Mouse (Mus musculus) liver, embryonic 13.5 days (tissue): ENCODE data around the gene Ppfia4. TPM values are rescaled to one million over a fixed set of nuclear protein-coding genes. Genes with fewer than 3 reads are reported as not detected.
"Not testable (repeated sequence)": the region's sequence is repeated elsewhere in the genome, so short reads cannot be mapped to it uniquely, and the experiment has no call there.

ENCODE experiments used
- ATAC-seq: fragments of 200-750 bp; cut with Nextera tagmentation; 2 replicates; pipeline ENCODE4 v1.8.0; 2017; ENCODE audit warnings: low read depth, mild to moderate bottlenecking, moderate number of reproducible peaks, moderate library complexity
- DNase-seq: peaks from one replicate; pipeline ENCODE4 v3.0.0; 2022
- H3K27ac ChIP-seq: fragments of 300-500 bp; sonication (generic); 2 replicates; pipeline ENCODE4 v1.5.1; 2015; ENCODE audit warnings: moderate library complexity, mild to moderate bottlenecking, inconsistent platforms
- H3K27me3 ChIP-seq: fragments of 300-500 bp; sonication (generic); 2 replicates; pipeline ENCODE4 v1.6.1; 2015; ENCODE audit warnings: mild to moderate bottlenecking, inconsistent platforms
- H3K36me3 ChIP-seq: fragments of 300-500 bp; sonication (generic); 2 replicates; pipeline ENCODE4 v1.6.1; 2015; ENCODE audit warnings: mild to moderate bottlenecking, inconsistent platforms
- H3K4me1 ChIP-seq: fragments of 300-500 bp; sonication (generic); replicated peaks from 2 replicates; pipeline ENCODE4 v1.6.1; 2015; ENCODE audit warnings: inconsistent platforms
- H3K4me2 ChIP-seq: fragments of 300-500 bp; sonication (generic); 2 replicates; pipeline ENCODE4 v1.6.1; 2015; ENCODE audit warnings: inconsistent platforms, mild to moderate bottlenecking, moderate library complexity
- H3K4me3 ChIP-seq: fragments of 300-500 bp; sonication (generic); replicated peaks from 2 replicates; pipeline ENCODE4 v1.5.1; 2015; ENCODE audit warnings: mild to moderate bottlenecking, inconsistent platforms
- H3K9ac ChIP-seq: fragments of 300-500 bp; sonication (generic); 2 replicates; pipeline ENCODE4 v1.6.1; 2015; ENCODE audit warnings: mild to moderate bottlenecking, inconsistent platforms
- H3K9me3 ChIP-seq: fragments of 300-500 bp; sonication (generic); replicated peaks from 2 replicates; pipeline ENCODE4 v1.6.1; 2016; ENCODE audit warnings: inconsistent platforms
- WGBS: fragments of 180-500 bp; shearing (Covaris S2); methylation state at CpG from one replicate; pipeline ENCODE4 v1.1.7; 2015; ENCODE audit not compliant: insufficient replicate concordance; 5-methylcytosine and 5-hydroxymethylcytosine counted together
- polyA plus RNA-seq: library from polyadenylated mRNA; unstranded; fragments of >200 nt; fragmentation: Nextera tagmentation; extraction: Ambion mirVana; gene quantifications from 2 replicates; pipeline ENCODE4 v1.2.1, GENCODE M21; 2015

The Ppfia4 gene
- polyA plus RNA-seq, 1 experiment from 2014 or later, result 1.1 TPM

DNA sequence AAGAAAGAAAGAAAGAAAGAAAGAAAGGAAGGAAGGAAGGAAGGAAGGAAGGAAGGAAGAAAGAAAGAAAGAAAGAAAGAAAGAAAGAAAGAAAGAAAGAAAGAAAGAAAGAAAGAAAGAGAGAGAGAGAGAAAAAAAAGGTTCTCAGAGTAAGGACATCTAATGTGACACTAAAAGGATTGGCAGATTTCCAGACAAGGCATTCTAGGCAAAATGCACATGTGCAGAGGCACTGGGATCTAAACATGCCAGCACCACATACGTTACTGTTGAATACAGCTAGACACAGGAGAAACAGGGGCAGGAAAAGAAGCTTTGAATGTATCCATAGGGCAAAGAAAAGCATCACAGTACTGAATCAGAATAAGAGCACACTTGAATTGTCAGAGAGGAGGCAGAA, 83.0 kb downstream of the Ppfia4 start:
- H3K36me3 ChIP-seq, H3K4me1 ChIP-seq, DNase-seq, H3K4me2 ChIP-seq, H3K9me3 ChIP-seq, ATAC-seq, H3K27ac ChIP-seq, H3K4me3 ChIP-seq, H3K27me3 ChIP-seq, H3K9ac ChIP-seq: not testable (repeated sequence)
- 50% methylated on average over 1 of the region's 1 CpGs for WGBS

Other genes with a start within 250 kb of the Ppfia4 start
- gene Chit1, start 221.7 kb downstream of the Ppfia4 start, polyA plus RNA-seq, result 0.08 and 0.12 TPM in 2 replicates
- 1.8 and 2.4 TPM in 2 replicates for gene Chil1, start 150.8 kb downstream of the Ppfia4 start, polyA plus RNA-seq
- 1.6 and 1.9 TPM in 2 replicates for gene Mybph, start 139.5 kb downstream of the Ppfia4 start, polyA plus RNA-seq
- 0.12 and 0.13 TPM in 2 replicates for gene Adora1, start 97.5 kb downstream of the Ppfia4 start, polyA plus RNA-seq
- 2.7 and 4.1 TPM in 2 replicates for gene Myog, start 42.9 kb downstream of the Ppfia4 start, polyA plus RNA-seq
- gene Tmem183a, start 29.1 kb upstream of the Ppfia4 start, polyA plus RNA-seq, result 58.8 and 67.9 TPM in 2 replicates
- gene 4933406M09Rik, start 53.0 kb upstream of the Ppfia4 start, polyA plus RNA-seq, result not detected in 2 replicates
- gene Cyb5r1, start 72.6 kb upstream of the Ppfia4 start, polyA plus RNA-seq, result 20.4 TPM in 2 replicates
- 130 and 138 TPM in 2 replicates for gene Adipor1, start 82.5 kb upstream of the Ppfia4 start, polyA plus RNA-seq
- 34.7 and 37.4 TPM in 2 replicates for gene Klhl12, start 122.6 kb upstream of the Ppfia4 start, polyA plus RNA-seq
- 19.8 and 23.9 TPM in 2 replicates for gene Rabif, start 161.7 kb upstream of the Ppfia4 start, polyA plus RNA-seq
- gene Mgat4e, start 216.8 kb upstream of the Ppfia4 start, polyA plus RNA-seq, result not detected in 2 replicates
- gene Kdm5b, start 227.2 kb upstream of the Ppfia4 start, polyA plus RNA-seq, result 7.6 and 7.7 TPM in 2 replicates